Mouse (Mus musculus): ENCODE data around the gene Tomm5. TPM values are rescaled to one million over a fixed set of nuclear protein-coding genes. Genes with fewer than 3 reads are reported as not detected.
A peak's percentile ranks its signal among the peaks of the same experiment; 100 is the strongest.
"Not testable (repeated sequence)": the region's sequence is repeated elsewhere in the genome, so short reads cannot be mapped to it uniquely, and the experiment has no call there.

The Tomm5 gene
- total and polyA plus RNA-seq, 2 experiments: 43.7 to 83.0 TPM

DNA sequence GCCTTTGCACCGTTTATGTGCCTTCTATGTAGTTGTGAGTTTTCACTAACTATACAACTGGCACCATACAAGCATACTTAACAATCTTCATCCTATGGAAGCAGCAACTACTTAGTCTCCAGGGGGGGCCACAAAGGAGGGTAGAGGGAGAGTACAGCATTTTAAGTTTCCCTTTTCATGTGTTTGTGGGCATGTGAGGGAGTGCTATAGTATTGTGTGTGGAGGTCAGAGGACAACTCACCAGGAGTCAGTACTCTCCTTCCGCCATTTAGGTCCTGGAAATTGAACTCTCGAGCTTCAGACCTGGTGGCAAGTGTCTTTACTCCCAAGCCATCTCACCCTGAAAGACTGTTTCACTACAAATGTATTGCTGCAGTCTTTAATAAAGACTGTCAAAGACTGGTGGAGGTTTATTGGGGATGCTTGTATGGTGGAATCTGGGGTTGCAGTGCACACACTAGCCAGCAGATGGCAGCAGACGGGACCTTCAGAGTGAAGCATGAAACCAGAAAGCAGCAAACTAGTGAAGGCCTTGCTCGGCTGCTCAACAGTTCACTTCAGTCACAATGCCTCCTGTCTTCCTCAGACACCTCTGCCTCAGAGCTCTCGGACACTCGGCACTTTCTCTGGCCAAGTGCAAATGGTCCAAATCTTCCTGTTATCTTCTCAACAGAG is 10.6 kb downstream of the Tomm5 start:
- peak; percentile 91 for TF ChIP-seq CTCF (IDR thresholded peaks at IDR 0.05; ENCODE audit: low read depth, low read length)
- TF ChIP-seq POLR2A (IDR thresholded peaks at IDR 0.05; ENCODE audit: extremely low read depth, insufficient read depth, low read length): no peak
- H3K27ac ChIP-seq (replicated peaks; ENCODE audit: insufficient read depth, low read depth, low read length): no peak overlapping the region
- H3K9ac ChIP-seq (ENCODE audit: low read depth, low read length): no peak overlapping the region
- 28% methylated on average over 7 of the region's 7 CpGs for WGBS
- H3K27me3 ChIP-seq (ENCODE audit: control insufficient read depth, insufficient read depth, low read length): no peaks in the 10 kb centered on the region
- DNase-seq (ENCODE audit: extremely low read depth, low read depth, low spot score): peak; percentile 55
- H3K4me1 ChIP-seq (ENCODE audit: control insufficient read depth, insufficient read depth, low read length): no peaks in the 10 kb centered on the region
- no peaks in the 10 kb centered on the region for H3K79me2 ChIP-seq (ENCODE audit: control insufficient read depth, insufficient read depth, low read length)
- no peak overlapping the region for H3K4me3 ChIP-seq (ENCODE audit: insufficient read depth, low read depth, low read length)
- H3K36me3 ChIP-seq (ENCODE audit: control insufficient read depth, insufficient read depth, low read length): no peaks in the 10 kb centered on the region

DNA sequence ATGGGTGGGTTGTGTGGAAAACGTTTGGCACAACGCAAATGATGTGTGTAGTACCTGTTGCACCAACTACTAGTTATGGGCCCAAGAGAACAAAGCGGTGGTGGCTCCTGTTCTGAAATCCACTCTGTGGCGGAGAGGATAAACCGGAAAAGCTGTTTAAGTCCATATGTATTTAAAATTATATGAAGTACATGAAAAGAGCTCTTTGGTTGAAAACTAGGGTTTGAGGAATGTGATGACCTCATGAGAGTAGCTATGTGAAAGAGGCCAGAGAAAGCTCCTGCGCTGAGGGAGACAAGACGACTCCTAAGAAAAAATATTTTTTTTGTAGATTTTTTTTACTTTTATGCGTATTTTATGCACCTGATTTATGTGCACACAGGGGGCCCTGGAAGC is 23.0 kb downstream of the Tomm5 start:
- Histone ChIP-seq H3K4me3 (ENCODE audit: insufficient read depth, low read depth, low read length) (peak overlapping the region; percentile 76), H3K27me3 (ENCODE audit: control insufficient read depth, insufficient read depth, low read length) (no peaks in the 10 kb centered on the region), H3K36me3 (ENCODE audit: control insufficient read depth, insufficient read depth, low read length) (no peaks in the 10 kb centered on the region), H3K27ac (replicated peaks; ENCODE audit: insufficient read depth, low read depth, low read length) (no peak overlapping the region), H3K9ac (ENCODE audit: low read depth, low read length) (0 out of 2 replicates have a peak overlapping the region, but pooled peaks have one; percentile 31), H3K4me1 (ENCODE audit: control insufficient read depth, insufficient read depth, low read length) (0 out of 2 replicates have a peak, but pooled peaks cover 2% of the 10 kb centered on the region), H3K79me2 (ENCODE audit: control insufficient read depth, insufficient read depth, low read length) (no peaks in the 10 kb centered on the region)
- TF ChIP-seq CTCF (IDR thresholded peaks at IDR 0.05; ENCODE audit: low read depth, low read length) (no peak), POLR2A (IDR thresholded peaks at IDR 0.05; ENCODE audit: extremely low read depth, insufficient read depth, low read length) (no peak)
- no peak for DNase-seq (ENCODE audit: extremely low read depth, low read depth, low spot score)
- WGBS: 57% methylated on average over 8 of the region's 8 CpGs

DNA sequence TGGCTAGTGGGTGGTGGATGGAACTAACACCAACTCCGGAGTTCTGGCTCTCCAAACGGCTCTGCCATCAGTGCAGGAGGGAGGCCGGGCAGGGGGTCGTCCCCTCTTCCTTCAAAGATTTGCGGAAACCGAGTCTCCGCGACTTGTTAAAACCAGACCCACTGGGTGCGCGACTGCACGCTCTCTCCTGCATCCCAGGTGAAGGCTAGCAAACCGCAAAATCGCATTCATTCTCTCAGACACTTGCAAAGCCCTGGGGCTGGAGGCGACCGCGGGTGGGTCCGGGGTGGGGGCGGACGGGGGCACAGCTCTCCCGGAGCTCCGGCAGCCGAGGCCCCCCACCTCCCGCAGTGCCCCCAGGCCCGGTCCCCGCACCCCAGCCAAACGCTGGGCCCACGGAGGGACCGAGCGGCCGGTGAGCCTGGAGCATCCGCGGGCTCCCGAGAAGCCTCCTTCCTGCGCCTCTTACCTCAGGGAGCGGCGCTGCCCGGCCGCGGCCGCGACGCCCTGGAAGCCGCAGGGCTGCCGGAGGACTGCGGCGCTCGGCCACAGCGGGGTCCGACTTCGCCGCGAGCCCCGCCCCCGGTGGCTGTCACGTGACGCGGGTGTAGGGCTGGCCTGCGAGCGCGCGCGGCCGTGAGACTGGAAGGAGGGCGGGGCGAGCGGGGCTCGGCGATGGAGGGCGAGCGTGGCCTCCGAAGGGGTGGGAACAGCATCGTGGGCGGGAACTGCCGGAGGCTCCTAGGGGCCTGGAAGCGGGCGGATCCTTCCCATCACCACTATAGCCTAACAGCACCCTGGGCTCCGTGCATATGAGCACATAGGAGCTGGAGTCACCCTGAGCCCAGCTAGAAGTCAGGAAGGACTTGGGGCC is 23.7 kb downstream of the Tomm5 start, which contains the start of gene Fbxo10:
Fbxo10 (minus strand) TSS at position 584 of the 874 bp plus-strand sequence.
- Histone ChIP-seq H3K9ac (ENCODE audit: low read depth, low read length) (peak within 1 kb of the TSS; percentile 78), H3K4me3 (ENCODE audit: insufficient read depth, low read depth, low read length) (peak within 1 kb of the TSS; percentile 76), H3K27ac (replicated peaks; ENCODE audit: insufficient read depth, low read depth, low read length) (no peak within 1 kb of the TSS), H3K4me1 (ENCODE audit: control insufficient read depth, insufficient read depth, low read length) (0 out of 2 replicates have a peak, but pooled peaks cover 2% of the 10 kb centered on the region), H3K79me2 (ENCODE audit: control insufficient read depth, insufficient read depth, low read length) (no peaks in the 10 kb centered on the region), H3K36me3 (ENCODE audit: control insufficient read depth, insufficient read depth, low read length) (no peaks in the 10 kb centered on the region), H3K27me3 (ENCODE audit: control insufficient read depth, insufficient read depth, low read length) (no peaks in the 10 kb centered on the region)
- peak; percentile 37 for DNase-seq (ENCODE audit: extremely low read depth, low read depth, low spot score)
- TF ChIP-seq POLR2A (IDR thresholded peaks at IDR 0.05; ENCODE audit: extremely low read depth, insufficient read depth, low read length) (no peak), CTCF (IDR thresholded peaks at IDR 0.05; ENCODE audit: low read depth, low read length) (no peak)
- 1% methylated on average over 72 of the region's 77 CpGs for WGBS

DNA sequence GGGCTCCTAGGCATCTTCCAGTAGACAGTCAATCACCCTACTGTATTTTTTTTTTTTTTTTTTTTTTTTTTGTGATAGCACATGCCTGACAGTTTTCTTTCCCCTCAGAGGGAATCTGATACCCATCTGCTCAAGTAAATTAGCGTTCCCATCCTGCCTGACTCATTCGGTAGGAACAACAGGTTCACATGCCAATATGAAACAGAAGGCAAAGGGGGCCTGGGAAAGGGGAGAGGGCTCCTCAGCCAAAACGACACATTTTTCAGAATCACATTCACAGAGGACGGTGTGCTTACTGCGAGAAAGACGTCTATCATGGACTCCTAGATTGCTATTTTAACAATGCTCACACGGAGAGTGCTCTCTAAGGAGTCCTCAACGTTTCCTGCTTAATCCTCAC is 24.4 kb downstream of the Tomm5 start:
- H3K4me3 ChIP-seq (ENCODE audit: insufficient read depth, low read depth, low read length): no peak overlapping the region
- 14% methylated on average over 8 of the region's 8 CpGs for WGBS
- H3K36me3 ChIP-seq (ENCODE audit: control insufficient read depth, insufficient read depth, low read length): no peaks in the 10 kb centered on the region
- DNase-seq (ENCODE audit: extremely low read depth, low read depth, low spot score): no peak
- H3K9ac ChIP-seq (ENCODE audit: low read depth, low read length): no peak overlapping the region
- no peak overlapping the region for H3K27ac ChIP-seq (replicated peaks; ENCODE audit: insufficient read depth, low read depth, low read length)
- TF ChIP-seq POLR2A (IDR thresholded peaks at IDR 0.05; ENCODE audit: extremely low read depth, insufficient read depth, low read length) (no peak), CTCF (IDR thresholded peaks at IDR 0.05; ENCODE audit: low read depth, low read length) (no peak)
- no peaks in the 10 kb centered on the region for H3K27me3 ChIP-seq (ENCODE audit: control insufficient read depth, insufficient read depth, low read length)
- no peaks in the 10 kb centered on the region for H3K79me2 ChIP-seq (ENCODE audit: control insufficient read depth, insufficient read depth, low read length)
- 0 out of 2 replicates have a peak, but pooled peaks cover 2% of the 10 kb centered on the region for H3K4me1 ChIP-seq (ENCODE audit: control insufficient read depth, insufficient read depth, low read length)

DNA sequence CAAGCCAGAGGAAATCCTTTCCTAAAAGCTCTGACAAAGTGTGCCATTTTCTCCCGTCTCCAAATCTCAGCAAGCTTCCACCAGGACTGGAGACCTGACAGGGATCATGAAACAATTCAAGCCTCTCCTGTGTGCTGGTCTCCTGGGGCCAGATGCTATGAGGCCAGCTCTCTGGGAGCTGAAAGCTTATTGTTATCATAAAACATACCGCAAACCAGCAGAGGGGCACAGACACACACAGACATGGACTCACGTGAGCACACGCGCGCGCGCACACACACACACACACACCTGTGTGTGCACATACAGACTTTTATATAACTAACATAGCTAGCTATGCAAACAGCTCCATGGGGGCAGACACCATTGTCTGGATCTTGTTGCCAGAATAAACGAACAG is 25.0 kb downstream of the Tomm5 start:
- H3K4me3 ChIP-seq (ENCODE audit: insufficient read depth, low read depth, low read length): no peak overlapping the region
- no peak for TF ChIP-seq CTCF (IDR thresholded peaks at IDR 0.05; ENCODE audit: low read depth, low read length)
- no peak for TF ChIP-seq POLR2A (IDR thresholded peaks at IDR 0.05; ENCODE audit: extremely low read depth, insufficient read depth, low read length)
- H3K36me3 ChIP-seq (ENCODE audit: control insufficient read depth, insufficient read depth, low read length): no peaks in the 10 kb centered on the region
- H3K9ac ChIP-seq (ENCODE audit: low read depth, low read length): no peak overlapping the region
- no peaks in the 10 kb centered on the region for H3K79me2 ChIP-seq (ENCODE audit: control insufficient read depth, insufficient read depth, low read length)
- 83% methylated on average over 9 of the region's 9 CpGs for WGBS
- DNase-seq (ENCODE audit: extremely low read depth, low read depth, low spot score): no peak
- no peak overlapping the region for H3K27ac ChIP-seq (replicated peaks; ENCODE audit: insufficient read depth, low read depth, low read length)
- H3K4me1 ChIP-seq (ENCODE audit: control insufficient read depth, insufficient read depth, low read length): 0 out of 2 replicates have a peak, but pooled peaks cover 2% of the 10 kb centered on the region
- no peaks in the 10 kb centered on the region for H3K27me3 ChIP-seq (ENCODE audit: control insufficient read depth, insufficient read depth, low read length)

DNA sequence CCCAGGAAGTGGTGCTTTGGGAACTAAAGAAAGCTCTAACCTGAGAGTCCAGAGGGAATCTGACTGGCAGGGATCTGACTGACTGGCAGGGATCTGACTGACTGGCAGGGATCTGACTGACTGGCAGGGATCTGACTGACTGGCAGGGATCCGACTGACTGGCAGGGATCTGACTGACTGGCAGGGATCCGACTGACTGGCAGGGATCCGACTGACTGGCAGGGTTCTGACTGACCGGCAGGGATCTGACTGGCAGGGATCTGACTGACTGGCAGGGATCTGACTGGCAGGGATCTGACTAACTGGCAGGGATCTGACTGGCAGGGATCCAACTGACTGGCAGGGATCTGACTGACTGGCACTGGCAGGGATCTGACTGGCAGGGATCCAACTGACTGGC is 26.9 kb downstream of the Tomm5 start:
- H3K27ac ChIP-seq (replicated peaks; ENCODE audit: insufficient read depth, low read depth, low read length); H3K4me3 ChIP-seq (ENCODE audit: insufficient read depth, low read depth, low read length); H3K36me3 ChIP-seq (ENCODE audit: control insufficient read depth, insufficient read depth, low read length); H3K9ac ChIP-seq (ENCODE audit: low read depth, low read length); DNase-seq (ENCODE audit: extremely low read depth, low read depth, low spot score); H3K79me2 ChIP-seq (ENCODE audit: control insufficient read depth, insufficient read depth, low read length); H3K4me1 ChIP-seq (ENCODE audit: control insufficient read depth, insufficient read depth, low read length); H3K27me3 ChIP-seq (ENCODE audit: control insufficient read depth, insufficient read depth, low read length): not testable (repeated sequence)
- 86% methylated on average over 4 of the region's 4 CpGs for WGBS
